Mouse (Mus musculus) lung, postnatal 0 days (tissue): ENCODE results near the gene Dppa5a.

Source experiments
- CTCF ChIP-seq: IDR thresholded peaks from 2 replicates; pipeline ENCODE4 v1.5.1; 2016; ENCODE audit warnings: antibody characterized with exemption, mild to moderate bottlenecking
- EP300 ChIP-seq: IDR thresholded peaks from 2 replicates; pipeline ENCODE4 v1.6.1; 2016; ENCODE audit warnings: antibody characterized with exemption, mild to moderate bottlenecking, control low read depth

GRCm38 (mm10) chr9:78360484-78360872, 7.5 kb downstream of the Dppa5a start:
- TF ChIP-seq CTCF, result no peak
- TF ChIP-seq EP300, result no peak
